Mouse (Mus musculus): ENCODE data around the gene Kcna5.

The Kcna5 gene

GRCm38 (mm10) chr6:126544107-126545036, 9.2 kb upstream of the Kcna5 start:
- in situ Hi-C loops (cut with MboI; ENCODE audit: unreplicated experiment in 2 of 2) = no loop called here

GRCm38 (mm10) chr6:126542724-126543123, 7.5 kb upstream of the Kcna5 start:
- in situ Hi-C loops (cut with MboI; ENCODE audit: unreplicated experiment in 2 of 2) = no loop called here

DNA sequence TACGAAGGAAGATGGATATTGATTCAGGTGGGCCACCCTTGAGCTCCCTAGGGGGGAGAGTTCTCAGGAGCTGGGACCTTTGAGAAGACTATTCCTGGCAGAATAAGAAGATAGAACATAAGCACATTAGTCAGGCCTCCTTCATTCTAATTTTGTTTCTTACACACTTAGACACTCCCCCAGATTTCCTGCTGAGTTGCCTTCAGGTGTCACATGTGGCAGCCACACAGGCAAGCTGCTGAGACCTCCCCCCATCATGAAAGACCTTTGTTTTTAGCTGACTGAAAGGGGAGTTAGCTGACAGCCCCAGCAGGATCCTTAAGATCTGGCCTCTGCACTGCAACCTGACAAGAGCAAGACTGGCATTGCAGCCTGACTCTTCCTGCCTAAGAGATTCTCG, 2.3 kb upstream of the Kcna5 start:
- in situ Hi-C loops (cut with MboI; ENCODE audit: unreplicated experiment in 2 of 2) = no loop called here

DNA sequence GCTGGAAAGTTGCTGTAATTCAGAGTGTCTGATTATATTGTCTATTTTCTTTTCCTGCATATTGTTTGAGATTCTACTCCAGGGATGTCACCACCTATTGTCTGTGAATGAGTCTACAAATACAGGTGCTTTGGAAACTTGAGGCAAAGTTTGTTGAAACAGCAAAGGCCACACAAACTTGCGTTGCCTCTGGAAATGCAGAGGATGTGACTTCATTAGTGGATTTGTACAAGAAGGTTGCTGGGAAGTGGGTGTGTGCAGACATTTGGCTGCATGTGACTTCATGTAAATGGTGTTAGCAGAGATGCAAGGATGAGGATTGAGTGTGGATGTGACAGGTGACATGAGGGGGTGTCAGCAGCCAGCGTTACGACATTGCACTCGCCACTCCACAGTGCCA, 1.7 kb upstream of the Kcna5 start:
- in situ Hi-C loops (cut with MboI; ENCODE audit: unreplicated experiment in 2 of 2) = no loop called here

GRCm38 (mm10) chr6:126535911-126536270, 679 bp upstream of the Kcna5 start:
- in situ Hi-C loops (cut with MboI; ENCODE audit: unreplicated experiment in 2 of 2) = no loop called here

- in situ Hi-C loops (cut with MboI; ENCODE audit: unreplicated experiment in 2 of 2) = no loop called here
Observed at GRCm38 (mm10) chr6:126534531-126535207, 543 bp downstream of the Kcna5 start.

- in situ Hi-C loops (cut with MboI; ENCODE audit: unreplicated experiment in 2 of 2) = no loop called here
Observed at GRCm38 (mm10) chr6:126531306-126531705, 3.9 kb downstream of the Kcna5 start.

DNA sequence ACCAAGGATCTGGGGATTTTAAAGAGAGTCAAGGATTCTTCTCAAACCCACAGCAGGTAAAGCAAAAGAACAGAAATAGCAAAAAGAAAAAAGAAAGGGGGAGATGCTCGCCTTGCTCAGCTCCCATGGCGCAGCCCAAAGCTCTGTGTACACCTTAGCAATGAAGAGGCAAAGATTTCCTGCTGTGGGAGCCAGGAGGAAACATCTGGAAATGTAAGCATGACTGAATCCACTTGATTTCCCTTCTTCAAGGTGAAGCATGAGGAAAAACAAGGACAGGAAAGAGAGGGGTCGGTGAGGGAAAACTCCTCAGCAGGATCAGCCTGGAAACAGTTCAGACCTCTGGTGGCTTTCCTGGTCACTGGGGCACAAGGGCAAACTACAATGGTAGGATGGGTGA, 5.2 kb downstream of the Kcna5 start:
- in situ Hi-C loops (cut with MboI; ENCODE audit: unreplicated experiment in 2 of 2) = no loop called here

DNA sequence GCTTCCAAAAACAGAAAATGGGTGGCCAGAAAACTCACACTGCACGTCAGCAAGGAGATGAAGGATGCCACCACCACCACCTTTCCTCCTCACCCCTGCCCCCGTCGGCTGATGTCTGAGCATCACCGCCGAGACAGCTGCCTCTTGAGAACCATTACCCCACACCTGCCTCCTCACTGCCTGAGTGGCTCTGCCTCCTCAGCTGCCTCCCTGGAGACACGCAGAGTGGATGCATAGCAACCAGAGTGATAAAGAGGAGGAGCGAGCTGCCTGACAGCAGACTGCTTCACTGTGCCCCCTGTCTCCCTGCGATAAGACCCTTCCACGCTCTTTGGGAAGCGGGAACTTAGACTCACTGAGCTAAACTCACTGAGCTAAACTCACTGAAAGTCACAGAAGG, 20.5 kb downstream of the Kcna5 start:
- in situ Hi-C loops (cut with MboI; ENCODE audit: unreplicated experiment in 2 of 2) = no loop called here

GRCm38 (mm10) chr6:126513714-126514248, 21.4 kb downstream of the Kcna5 start:
- in situ Hi-C loops (cut with MboI; ENCODE audit: unreplicated experiment in 2 of 2) = no loop called here

DNA sequence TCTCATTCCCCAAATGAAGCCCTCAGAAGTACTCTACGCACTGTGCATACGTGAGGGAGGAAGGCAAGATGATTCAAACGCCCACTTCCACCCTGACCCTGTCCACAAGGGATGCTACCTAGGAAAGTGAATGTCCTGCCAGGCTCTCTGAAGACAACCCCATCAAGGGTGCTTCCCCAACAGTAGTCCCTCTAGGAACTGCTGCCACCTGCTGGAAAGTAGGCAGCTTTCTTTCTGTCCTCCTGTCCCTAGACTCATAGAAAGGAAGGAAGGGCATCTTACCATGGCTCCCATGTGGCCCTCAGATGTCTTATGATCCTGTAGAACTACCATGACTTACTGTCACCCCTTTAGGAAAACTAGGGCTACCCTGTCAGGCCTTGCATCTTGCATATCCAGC, 22.1 kb downstream of the Kcna5 start:
- in situ Hi-C loops (cut with MboI; ENCODE audit: unreplicated experiment in 2 of 2) = no loop called here

GRCm38 (mm10) chr6:126508671-126509070, 26.5 kb downstream of the Kcna5 start:
- in situ Hi-C loops (cut with MboI; ENCODE audit: unreplicated experiment in 2 of 2) = no loop called here

- in situ Hi-C loops (cut with MboI; ENCODE audit: unreplicated experiment in 2 of 2) = no loop called here
Observed at GRCm38 (mm10) chr6:126503920-126504319, 31.3 kb downstream of the Kcna5 start.

- in situ Hi-C loops (cut with MboI; ENCODE audit: unreplicated experiment in 2 of 2) = no loop called here
Observed at GRCm38 (mm10) chr6:126502691-126503301, 32.4 kb downstream of the Kcna5 start.

DNA sequence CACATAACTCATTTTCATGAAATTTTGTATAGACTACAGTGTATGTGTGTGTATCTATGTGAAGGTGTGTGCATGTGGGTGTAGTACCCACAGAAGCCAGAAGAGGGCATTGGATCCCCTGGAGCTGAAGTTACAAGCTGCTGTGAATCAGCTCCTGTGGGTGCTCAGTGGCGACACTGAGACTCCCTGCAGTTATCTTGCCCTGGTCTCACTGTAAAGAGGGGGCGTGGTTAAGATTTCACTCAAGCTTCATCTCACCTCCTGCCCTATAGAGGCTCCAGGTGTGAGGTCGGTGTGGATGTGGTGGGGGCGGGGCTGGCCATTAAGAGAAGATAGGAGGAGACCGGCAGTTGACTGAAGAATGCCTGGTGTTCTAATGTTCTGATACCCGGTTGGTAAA, 34.2 kb downstream of the Kcna5 start:
- in situ Hi-C loops (cut with MboI; ENCODE audit: unreplicated experiment in 2 of 2) = no loop called here

- in situ Hi-C loops (cut with MboI; ENCODE audit: unreplicated experiment in 2 of 2) = no loop called here
Observed at GRCm38 (mm10) chr6:126500088-126500487, 35.1 kb downstream of the Kcna5 start.

DNA sequence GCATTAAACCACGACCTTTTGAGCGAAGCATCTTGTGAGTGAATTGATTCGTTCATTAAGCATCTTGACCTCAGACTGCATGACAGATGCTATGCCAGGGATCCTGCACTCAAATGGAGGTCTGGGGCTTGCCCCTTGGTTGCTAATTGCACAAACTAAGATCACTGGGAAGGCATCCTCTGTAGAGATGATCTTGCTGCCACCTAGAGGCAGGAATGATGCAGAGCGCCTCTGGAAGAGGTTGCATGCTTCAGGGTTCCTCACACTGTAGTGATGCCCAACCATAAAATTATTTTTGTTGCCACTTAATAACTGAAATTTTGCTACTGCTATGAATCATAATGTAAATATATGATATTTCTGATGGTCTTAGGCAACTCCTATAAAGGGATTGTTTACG, 37.3 kb downstream of the Kcna5 start:
- in situ Hi-C loops (cut with MboI; ENCODE audit: unreplicated experiment in 2 of 2) = no loop called here

DNA sequence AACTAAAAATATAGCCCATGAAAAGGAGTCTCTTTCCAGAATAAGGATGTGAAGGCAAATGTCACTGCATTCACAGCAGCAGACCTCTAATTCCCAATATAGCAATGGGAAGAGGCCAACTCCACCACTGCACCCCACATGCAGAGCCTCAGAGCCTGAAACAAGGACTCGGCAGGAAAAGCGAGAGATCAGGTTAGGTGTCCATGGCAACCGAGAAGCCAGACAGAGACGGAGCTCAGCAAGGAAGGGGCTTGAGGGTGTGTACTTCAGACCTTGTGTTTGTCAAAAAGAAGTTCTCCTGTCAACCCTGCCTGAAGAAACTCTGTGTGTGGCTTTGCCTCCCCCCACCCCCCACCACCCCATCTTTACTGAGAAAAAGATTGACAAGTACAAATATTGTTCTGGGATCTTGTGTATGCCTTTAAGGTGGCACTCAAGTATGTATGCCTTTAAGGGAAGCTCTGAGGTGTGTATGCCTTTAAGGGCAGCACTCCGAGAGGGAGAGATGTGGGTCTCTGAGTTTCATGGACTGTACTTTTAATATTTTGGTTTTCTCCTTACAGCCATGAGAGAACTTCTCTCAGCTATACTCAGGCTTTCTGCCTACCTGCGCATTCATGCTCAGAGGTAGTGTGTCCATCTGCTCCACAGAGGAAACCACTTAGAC, 37.9 kb downstream of the Kcna5 start:
- in situ Hi-C loops (cut with MboI; ENCODE audit: unreplicated experiment in 2 of 2) = no loop called here

DNA sequence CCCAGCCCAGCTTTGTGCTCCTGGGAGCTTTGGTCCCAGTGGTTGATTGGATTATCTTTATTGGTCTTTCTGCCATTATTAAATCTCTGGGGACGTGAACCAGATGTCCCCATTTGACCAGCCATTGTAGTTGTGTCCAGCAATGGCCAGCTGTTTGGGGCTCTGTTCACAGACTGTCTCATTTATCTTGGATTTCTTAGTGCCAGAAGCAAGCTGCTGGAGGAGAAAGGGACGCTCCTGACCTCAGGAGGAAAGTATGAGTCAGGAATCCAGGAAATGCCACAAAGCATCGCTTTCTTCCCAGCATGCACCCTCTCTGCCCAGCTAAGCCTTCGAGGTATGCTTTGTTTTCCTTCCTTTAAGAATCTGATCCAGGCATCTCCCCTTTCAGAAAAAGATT, 48.1 kb downstream of the Kcna5 start:
- in situ Hi-C loops (cut with MboI; ENCODE audit: unreplicated experiment in 2 of 2) = no loop called here

- in situ Hi-C loops (cut with MboI; ENCODE audit: unreplicated experiment in 2 of 2) = no loop called here
Observed at GRCm38 (mm10) chr6:126484887-126485286, 50.3 kb downstream of the Kcna5 start.

All from v-Abl transformed pro-B cells (cell line).